Mouse (Mus musculus): ENCODE measurements at regions not wholly inside any gene's neighbourhood (a gene's known extent, or its start where the extent isn't known, plus 50 kb on each side); places are given as distances from the start of the nearest gene placed in this dataset.

GRCm38 (mm10) chr5:111892956-111893355 is 159.2 kb downstream of the Gm26897 start:
- intact Hi-C loops (cut with DNase I), result no loop called here

GRCm38 (mm10) chr5:111893905-111894311 is 160.2 kb downstream of the Gm26897 start:
- intact Hi-C loops (cut with DNase I), result no loop called here

- intact Hi-C loops (cut with DNase I), result no loop called here
These were observed 163.8 kb downstream of the Gm26897 start for GRCm38 (mm10) chr5:111897568-111897967.

- intact Hi-C loops (cut with DNase I), result no loop called here
These were observed 164.8 kb downstream of the Gm26897 start for GRCm38 (mm10) chr5:111898482-111898881.

- intact Hi-C loops (cut with DNase I), result no loop called here
These were observed 167.5 kb downstream of the Gm26897 start for GRCm38 (mm10) chr5:111901197-111901596.

- intact Hi-C loops (cut with DNase I), result no loop called here
These were observed 168.0 kb downstream of the Gm26897 start for GRCm38 (mm10) chr5:111901678-111902077.

- intact Hi-C loops (cut with DNase I), result no loop called here
These were observed 174.4 kb downstream of the Gm26897 start for GRCm38 (mm10) chr5:111908085-111908484.

- intact Hi-C loops (cut with DNase I), result no loop called here
These were observed 176.8 kb downstream of the Gm26897 start for GRCm38 (mm10) chr5:111910514-111910913.

GRCm38 (mm10) chr5:111913354-111913753 is 179.6 kb downstream of the Gm26897 start:
- intact Hi-C loops (cut with DNase I), result no loop called here

- intact Hi-C loops (cut with DNase I), result no loop called here
These were observed 180.6 kb downstream of the Gm26897 start for GRCm38 (mm10) chr5:111914296-111914695.

- intact Hi-C loops (cut with DNase I), result no loop called here
These were observed 184.0 kb downstream of the Gm26897 start for GRCm38 (mm10) chr5:111917643-111918252.

- intact Hi-C loops (cut with DNase I), result no loop called here
These were observed 185.2 kb downstream of the Gm26897 start for GRCm38 (mm10) chr5:111918888-111919287.

GRCm38 (mm10) chr5:111922991-111923701 is 189.4 kb downstream of the Gm26897 start:
- intact Hi-C loops (cut with DNase I), result no loop called here

- intact Hi-C loops (cut with DNase I), result no loop called here
These were observed 192.0 kb downstream of the Gm26897 start for GRCm38 (mm10) chr5:111925757-111926156.

GRCm38 (mm10) chr5:111929180-111929990 is 195.7 kb downstream of the Gm26897 start:
- intact Hi-C loops (cut with DNase I), result no loop called here

- intact Hi-C loops (cut with DNase I), result loop anchor here (5.0 kb wide), 1 partner anchor 222 kb away; no protein-coding TSS in a partner anchor
These were observed 196.2 kb downstream of the Gm26897 start for GRCm38 (mm10) chr5:111929991-111930339.

GRCm38 (mm10) chr5:111931733-111932132 is 198.0 kb downstream of the Gm26897 start:
- intact Hi-C loops (cut with DNase I), result loop anchor here (5.0 kb wide), 1 partner anchor 221 kb away; no protein-coding TSS in a partner anchor

- intact Hi-C loops (cut with DNase I), result no loop called here
These were observed 201.8 kb downstream of the Gm26897 start for GRCm38 (mm10) chr5:111935381-111936134.

- intact Hi-C loops (cut with DNase I), result no loop called here
These were observed 208.1 kb downstream of the Gm26897 start for GRCm38 (mm10) chr5:111941831-111942230.

GRCm38 (mm10) chr5:111942792-111943191 is 209.1 kb downstream of the Gm26897 start:
- intact Hi-C loops (cut with DNase I), result no loop called here
